Mouse (Mus musculus) limb, embryonic 10.5 days (tissue): Measurements from ENCODE around the gene Senp7. TPM values are rescaled to one million over a fixed set of nuclear protein-coding genes. Genes with fewer than 3 reads are reported as not detected.
"Not testable (repeated sequence)": the region's sequence is repeated elsewhere in the genome, so short reads cannot be mapped to it uniquely, and the experiment has no call there.

Experiments used
- DNase-seq: peaks from one replicate; pipeline ENCODE4 v3.0.0-alpha.2; 2017; ENCODE audit warnings: low spot score
- H3K27ac ChIP-seq: fragments of 300-500 bp; sonication (generic); 2 replicates; pipeline ENCODE4 v1.5.1; 2016; ENCODE audit warnings: mild to moderate bottlenecking
- H3K27me3 ChIP-seq: fragments of 300-500 bp; sonication (generic); 2 replicates; pipeline ENCODE4 v1.6.1; 2016; ENCODE audit warnings: low read depth, mild to moderate bottlenecking; ENCODE audit not compliant: poor library complexity, severe bottlenecking
- H3K36me3 ChIP-seq: fragments of 300-500 bp; sonication (generic); 2 replicates; pipeline ENCODE4 v1.6.1; 2016; ENCODE audit warnings: mild to moderate bottlenecking, moderate library complexity
- H3K4me1 ChIP-seq: fragments of 300-500 bp; sonication (generic); 2 replicates; pipeline ENCODE4 v1.6.1; 2016
- H3K4me3 ChIP-seq: fragments of 300-500 bp; sonication (generic); 2 replicates; pipeline ENCODE4 v1.5.1; 2016; ENCODE audit warnings: mild to moderate bottlenecking, moderate library complexity
- H3K9me3 ChIP-seq: fragments of 300-500 bp; sonication (generic); replicated peaks from 2 replicates; pipeline ENCODE4 v1.6.1; 2016; ENCODE audit warnings: mild to moderate bottlenecking
- WGBS: fragments of 180-500 bp; shearing (Covaris S2); methylation state at CpG from one replicate; pipeline ENCODE4 v1.1.7; 2016; 5-methylcytosine and 5-hydroxymethylcytosine counted together
- polyA plus RNA-seq: library from polyadenylated mRNA; unstranded; fragments of >200 nt; fragmentation: Nextera tagmentation; extraction: Ambion mirVana; gene quantifications from 2 replicates; pipeline ENCODE4 v1.2.1, GENCODE M21; 2016

The Senp7 gene
- 22.8 and 31.6 TPM in 2 replicates for polyA plus RNA-seq

DNA sequence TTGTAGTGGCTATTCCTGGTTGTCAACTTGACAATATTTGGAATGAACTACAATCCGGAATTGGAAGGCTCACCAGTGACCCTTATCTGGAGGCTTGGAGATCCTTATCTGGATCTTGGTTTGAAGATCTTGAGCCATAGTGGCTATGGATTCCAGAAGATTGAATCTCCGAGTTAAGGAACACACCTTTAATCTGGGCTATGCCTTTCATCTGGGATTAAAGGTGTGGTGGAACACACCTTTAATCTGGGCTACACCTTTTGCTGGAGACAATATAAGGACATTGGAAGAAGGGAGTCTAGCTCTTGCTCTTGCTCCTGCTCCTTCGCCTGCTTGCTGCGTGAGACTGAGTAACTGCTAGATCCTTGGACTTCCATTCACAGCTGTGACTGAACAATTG is at the start of gene Senp7:
Gene Senp7 (plus strand): TSS at position 301 of the 400 bp plus-strand sequence.
- WGBS = no CpG with 5 or more reads among the region's 4 CpGs
- not testable (repeated sequence) for DNase-seq, H3K4me3 ChIP-seq, H3K27ac ChIP-seq, H3K27me3 ChIP-seq, H3K9me3 ChIP-seq, H3K4me1 ChIP-seq, H3K36me3 ChIP-seq

GRCm38 (mm10) chr16:56006798-56007197 is 41.3 kb upstream of the Senp7 start:
- WGBS = 96% methylated on average over 11 of the region's 11 CpGs
- no peaks in the 10 kb centered on the region for H3K9me3 ChIP-seq
- H3K4me3 ChIP-seq = no peak overlapping the region
- no peaks in the 10 kb centered on the region for H3K4me1 ChIP-seq
- no peak overlapping the region for H3K27ac ChIP-seq
- peaks cover 65% of the 10 kb centered on the region for H3K36me3 ChIP-seq
- no peaks in the 10 kb centered on the region for H3K27me3 ChIP-seq
- no peak for DNase-seq

DNA sequence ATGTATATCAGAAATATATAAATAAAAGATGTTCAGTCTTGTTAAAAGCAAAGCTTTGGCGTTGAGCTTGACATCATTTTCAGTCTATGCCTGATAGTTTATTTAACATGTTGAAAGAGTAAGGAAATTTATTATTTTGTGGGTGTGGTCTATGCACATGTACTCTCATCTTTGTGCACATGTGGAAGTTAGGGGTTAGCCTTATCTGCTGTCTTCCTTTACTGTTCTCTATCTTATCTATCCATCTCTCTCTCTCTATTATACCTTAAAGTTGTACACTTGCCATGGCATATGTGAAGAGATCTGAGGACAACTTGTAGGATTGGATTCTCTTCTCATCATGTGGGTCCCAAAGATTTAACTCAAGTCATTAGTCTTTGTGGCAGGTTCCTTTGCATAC is 39.3 kb upstream of the Senp7 start:
- no peaks in the 10 kb centered on the region for H3K4me1 ChIP-seq
- H3K9me3 ChIP-seq = no peaks in the 10 kb centered on the region
- H3K27ac ChIP-seq = no peak overlapping the region
- peaks cover 69% of the 10 kb centered on the region for H3K36me3 ChIP-seq
- 94% methylated on average over 1 of the region's 1 CpGs for WGBS
- H3K27me3 ChIP-seq = no peaks in the 10 kb centered on the region
- no peak for DNase-seq
- no peak overlapping the region for H3K4me3 ChIP-seq

DNA sequence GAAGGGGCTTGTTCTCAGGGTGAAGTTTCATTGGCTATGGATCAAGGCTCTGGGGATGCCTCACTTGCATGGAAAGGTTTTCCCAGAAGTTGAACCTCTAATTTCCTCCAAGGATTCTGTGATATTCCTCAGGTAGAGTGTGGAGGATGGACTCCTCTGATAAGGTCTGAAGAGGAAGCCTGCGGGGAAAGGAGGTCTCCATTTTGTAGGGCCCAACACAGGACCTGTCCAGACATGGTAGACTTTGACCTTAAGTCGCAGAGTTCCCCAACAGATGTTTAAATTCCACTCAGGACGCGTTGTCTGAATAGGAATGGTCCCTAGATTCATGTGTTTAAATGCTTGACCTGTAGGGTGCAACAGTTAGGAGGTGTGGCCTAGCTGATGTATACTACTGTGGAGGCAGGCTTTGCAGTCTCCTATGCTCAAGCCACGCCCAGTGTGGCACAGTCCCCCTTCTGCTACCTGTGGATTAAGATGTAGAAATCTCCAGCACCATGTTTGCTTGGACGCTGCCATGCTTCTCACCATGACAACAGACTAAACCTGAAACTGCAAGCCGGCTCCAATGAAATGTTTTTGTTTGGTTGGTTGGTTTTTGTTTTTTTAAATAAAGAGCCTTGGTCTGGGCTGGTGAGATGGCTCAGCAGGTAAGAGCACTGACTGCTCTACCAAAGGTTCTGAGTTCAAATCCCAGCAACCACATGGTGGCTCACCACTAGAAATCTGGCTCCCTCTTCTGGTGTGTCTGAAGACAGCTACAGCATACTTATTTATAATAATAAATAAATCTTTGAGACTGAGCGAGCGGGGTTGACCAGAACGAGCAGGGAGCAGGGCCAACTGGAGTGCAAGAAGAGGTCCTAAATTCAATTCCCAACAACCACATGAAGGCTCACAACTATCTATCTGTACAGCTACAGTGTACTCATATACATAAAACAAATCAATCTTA is 35.1 kb upstream of the Senp7 start:
- Histone ChIP-seq H3K27ac (no peak overlapping the region), H3K4me3 (no peak overlapping the region), H3K36me3 (peaks cover 63% of the 10 kb centered on the region), H3K4me1 (no peaks in the 10 kb centered on the region), H3K27me3 (no peaks in the 10 kb centered on the region), H3K9me3 (no peaks in the 10 kb centered on the region)
- 89% methylated on average over 10 of the region's 10 CpGs for WGBS
- DNase-seq = no peak

- WGBS = 91% methylated on average over 7 of the region's 7 CpGs
- DNase-seq = no peak
These were observed 34.1 kb upstream of the Senp7 start for GRCm38 (mm10) chr16:56014076-56014475.

DNA sequence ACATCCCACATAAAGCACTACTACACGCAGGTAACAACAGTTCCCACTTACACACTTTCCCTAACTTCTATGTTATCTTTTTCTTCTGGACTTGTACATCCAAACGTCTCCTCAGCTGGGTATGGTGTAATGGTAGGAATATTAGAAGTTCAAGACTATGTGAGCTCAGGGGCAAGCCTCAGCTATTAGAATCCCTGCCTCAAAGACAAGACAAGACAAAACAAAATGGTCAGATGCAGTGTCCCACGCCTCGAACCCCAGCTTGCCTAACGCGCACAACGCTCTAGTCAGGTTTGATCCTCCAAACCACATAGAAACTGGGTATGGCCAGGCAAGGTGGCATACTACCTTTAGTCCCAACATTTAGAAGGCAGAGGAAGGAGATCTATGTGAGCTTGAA is 28.5 kb upstream of the Senp7 start:
- H3K36me3 ChIP-seq = peaks cover 78% of the 10 kb centered on the region
- H3K4me3 ChIP-seq = no peak overlapping the region
- DNase-seq = no peak
- no peaks in the 10 kb centered on the region for H3K9me3 ChIP-seq
- H3K27me3 ChIP-seq = no peaks in the 10 kb centered on the region
- H3K4me1 ChIP-seq = no peaks in the 10 kb centered on the region
- no peak overlapping the region for H3K27ac ChIP-seq
- 95% methylated on average over 7 of the region's 7 CpGs for WGBS

More at GRCm38 (mm10) chr16:56014076-56014475, 34.1 kb upstream of the Senp7 start:
- no peaks in the 10 kb centered on the region for H3K4me1 ChIP-seq
- no peaks in the 10 kb centered on the region for H3K9me3 ChIP-seq
- no peak overlapping the region for H3K4me3 ChIP-seq
- no peaks in the 10 kb centered on the region for H3K27me3 ChIP-seq
- H3K27ac ChIP-seq = no peak overlapping the region
- peaks cover 71% of the 10 kb centered on the region for H3K36me3 ChIP-seq

DNA sequence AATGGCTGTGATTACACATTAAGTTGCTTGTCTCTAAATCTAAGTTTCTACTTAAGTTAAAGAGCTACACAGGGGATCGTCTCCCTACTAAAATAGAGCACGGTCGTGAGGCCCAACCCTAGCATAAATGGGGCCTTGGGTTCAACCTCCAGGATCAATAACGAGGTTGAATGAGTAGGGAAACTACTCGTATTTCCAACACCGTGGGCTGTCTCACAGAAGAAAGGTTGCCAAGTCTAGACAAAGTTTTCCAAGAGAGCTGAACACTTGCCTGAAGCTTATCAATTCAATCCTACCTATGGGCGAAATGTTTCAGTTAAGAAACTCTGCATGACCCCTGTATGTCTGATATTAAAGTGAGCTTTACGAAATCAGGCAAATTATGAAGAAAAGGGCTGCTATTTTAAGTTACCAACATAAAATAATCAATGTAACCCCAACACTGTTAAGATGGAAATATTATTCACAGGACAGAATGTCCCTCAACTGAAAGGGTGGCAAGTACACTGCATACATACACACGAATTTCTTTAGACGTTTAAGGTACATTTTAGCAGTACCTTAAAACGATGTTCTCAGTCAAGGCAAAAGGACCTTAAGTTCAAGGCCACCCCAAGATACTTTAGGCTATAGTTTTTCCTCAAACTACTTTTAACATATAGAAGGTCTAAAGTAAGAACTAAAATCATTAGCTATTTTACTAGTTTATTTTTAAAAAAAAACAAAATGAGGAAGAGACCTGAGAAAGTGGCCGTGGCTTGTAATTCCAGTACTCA is 20.1 kb upstream of the Senp7 start:
- H3K27me3 ChIP-seq = no peaks in the 10 kb centered on the region
- no peak for DNase-seq
- H3K36me3 ChIP-seq = peaks cover 50% of the 10 kb centered on the region
- peaks cover 20% of the 10 kb centered on the region for H3K4me1 ChIP-seq
- H3K9me3 ChIP-seq = no peaks in the 10 kb centered on the region
- peak overlapping the region; percentile 97; the same call in 1 of the 2 replicates for H3K27ac ChIP-seq
- WGBS = 60% methylated on average over 12 of the region's 12 CpGs
- H3K4me3 ChIP-seq = peak overlapping the region; percentile 96

DNA sequence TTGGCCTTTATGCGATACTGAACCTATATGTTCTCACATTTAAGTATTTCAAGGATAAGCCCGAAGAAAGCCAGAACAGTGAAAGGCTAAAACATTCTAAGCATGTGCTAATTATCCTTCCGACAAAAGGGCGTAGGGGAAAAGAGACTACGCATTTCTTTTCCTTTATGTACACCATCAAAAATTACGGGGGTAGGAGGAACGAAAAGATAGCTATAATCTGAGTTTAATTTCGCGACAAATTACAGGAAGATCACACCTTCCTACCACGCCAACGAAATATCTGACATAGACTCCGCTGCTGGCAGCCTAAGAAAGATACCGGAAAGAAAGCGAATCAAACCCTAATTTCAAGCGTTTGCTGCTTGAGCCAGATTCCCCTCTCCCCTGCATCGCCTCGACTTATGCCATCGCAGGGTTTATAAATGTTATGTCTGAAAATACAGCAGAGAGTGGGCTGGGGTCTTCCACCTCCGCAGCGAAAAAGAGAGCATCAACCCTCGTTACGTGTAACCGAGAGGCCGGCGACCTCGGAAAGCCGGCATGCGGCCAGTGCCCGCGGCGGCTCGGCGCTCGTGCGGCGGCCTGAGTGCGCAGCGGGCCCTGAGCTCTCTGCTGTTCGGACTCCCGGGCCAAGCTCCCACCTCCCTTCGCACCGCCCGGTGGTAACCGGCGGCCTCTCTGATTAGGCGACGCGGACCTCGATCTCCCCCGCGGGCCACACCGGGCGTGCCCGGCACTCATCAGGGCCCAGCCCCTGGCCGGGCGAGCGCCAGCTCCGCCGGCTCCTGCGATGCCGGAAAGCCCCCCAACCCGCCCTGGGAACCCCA is 19.2 kb upstream of the Senp7 start:
- peak overlapping the region; percentile 96 for H3K4me3 ChIP-seq
- no peak for DNase-seq
- H3K36me3 ChIP-seq = peaks cover 52% of the 10 kb centered on the region

GRCm38 (mm10) chr16:56029661-56030082 is 18.5 kb upstream of the Senp7 start, which contains the start of gene Pcnp:
Gene Pcnp, minus strand, starts transcription at chr16:56029739.
- no peaks in the 10 kb centered on the region for H3K9me3 ChIP-seq
- H3K27me3 ChIP-seq = no peaks in the 10 kb centered on the region
- H3K36me3 ChIP-seq = peaks cover 53% of the 10 kb centered on the region
- peak within 1 kb of the TSS; percentile 97 for H3K27ac ChIP-seq
- H3K4me3 ChIP-seq = peak within 1 kb of the TSS; percentile 96
- H3K4me1 ChIP-seq = peaks cover 20% of the 10 kb centered on the region
- DNase-seq = peak; percentile 100
- under 1% methylated on average over 39 of the region's 39 CpGs for WGBS

More for the DNA sequence above, 19.2 kb upstream of the Senp7 start:
- H3K9me3 ChIP-seq = no peaks in the 10 kb centered on the region
- under 1% methylated on average over 62 of the region's 62 CpGs for WGBS
- H3K4me1 ChIP-seq = peaks cover 20% of the 10 kb centered on the region
- H3K27me3 ChIP-seq = no peaks in the 10 kb centered on the region
- H3K27ac ChIP-seq = peak overlapping the region; percentile 97

DNA sequence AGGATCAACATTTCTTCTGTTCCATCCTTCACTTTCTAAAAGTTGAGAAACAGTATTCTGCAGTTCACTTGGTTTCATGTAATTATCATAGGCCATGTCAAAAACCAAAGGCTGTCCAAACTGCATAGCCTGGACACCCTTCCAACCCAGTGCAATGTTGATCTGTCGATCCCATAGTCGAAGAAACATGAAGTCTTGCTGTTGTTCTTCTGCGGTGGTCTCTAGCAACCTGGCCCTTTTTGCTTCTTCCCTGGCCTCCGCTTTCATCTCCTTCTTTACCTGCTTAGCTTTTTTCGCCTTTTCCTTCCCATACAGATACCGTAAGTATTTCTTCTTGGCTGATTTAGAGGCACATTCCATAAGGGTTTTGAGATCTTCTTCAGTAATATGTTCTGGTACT is 13.6 kb upstream of the Senp7 start:
- Histone ChIP-seq H3K36me3 (peaks cover 41% of the 10 kb centered on the region), H3K27ac (no peak overlapping the region), H3K4me1 (peaks cover 20% of the 10 kb centered on the region), H3K27me3 (no peaks in the 10 kb centered on the region), H3K9me3 (no peaks in the 10 kb centered on the region), H3K4me3 (no peak overlapping the region)
- 97% methylated on average over 6 of the region's 6 CpGs for WGBS
- DNase-seq = no peak

GRCm38 (mm10) chr16:56036501-56036900 is 11.6 kb upstream of the Senp7 start:
- peaks cover 9% of the 10 kb centered on the region for H3K4me1 ChIP-seq
- H3K9me3 ChIP-seq = no peaks in the 10 kb centered on the region
- no peaks in the 10 kb centered on the region for H3K27me3 ChIP-seq
- H3K4me3 ChIP-seq = peak overlapping the region; percentile 75
- H3K27ac ChIP-seq = peak overlapping the region; percentile 90; the same call in 1 of the 2 replicates
- peaks cover 41% of the 10 kb centered on the region for H3K36me3 ChIP-seq
- DNase-seq = no peak
- 66% methylated on average over 6 of the region's 6 CpGs for WGBS
